Mouse (Mus musculus) naive thymus-derived CD4-positive, alpha-beta T cell, adult 5 months (primary cell): ENCODE results near the gene Olfr1156. TPM values are rescaled to one million over a fixed set of nuclear protein-coding genes. Genes with fewer than 3 reads are reported as not detected.

Source experiments
- polyA plus RNA-seq: library from polyadenylated mRNA; unstranded; fragments of 100-300 nt; shearing (Covaris generic); gene quantifications from one replicate; pipeline ENCODE4 v1.2.1, GENCODE M21; 2017

Olfr1156 gene
- polyA plus RNA-seq: 0.17 TPM

GRCm38 (mm10) chr2:87953000-87953399, at the start of gene Olfr1156:
Olfr1156 (minus strand) TSS chr2:87953100.

GRCm38 (mm10) chr2:87989813-87990212, 36.9 kb upstream of the Olfr1156 start, which contains the start of gene Olfr1158:
Olfr1158 (plus strand) TSS chr2:87990113.

GRCm38 (mm10) chr2:87974563-87974962, 21.7 kb upstream of the Olfr1156 start, which contains the start of gene Olfr74:
Olfr74 (minus strand) TSS chr2:87974663.

GRCm38 (mm10) chr2:87968199-87968598, 15.3 kb upstream of the Olfr1156 start, which contains the start of gene Olfr1157:
Olfr1157 (minus strand) TSS chr2:87968299.

GRCm38 (mm10) chr2:87945037-87945436, 7.9 kb downstream of the Olfr1156 start, which contains the start of gene Olfr1155:
Olfr1155 (minus strand) TSS chr2:87945137.

GRCm38 (mm10) chr2:87905066-87905465, 47.8 kb downstream of the Olfr1156 start, which contains the start of gene Olfr1154:
Olfr1154 (minus strand) TSS chr2:87905166.

Other genes starting within 250 kb of the Olfr1156 start
- not detected for gene Olfr1137, start 239.9 kb downstream of the Olfr1156 start, polyA plus RNA-seq
- not detected for gene Olfr1138, start 213.1 kb downstream of the Olfr1156 start, polyA plus RNA-seq
- not detected for gene Olfr1140, start 209.3 kb downstream of the Olfr1156 start, polyA plus RNA-seq
- not detected for gene Olfr1141, start 199.1 kb downstream of the Olfr1156 start, polyA plus RNA-seq
- gene Olfr152, start 173.6 kb downstream of the Olfr1156 start, polyA plus RNA-seq: not detected
- gene Olfr1143, start 152.5 kb downstream of the Olfr1156 start, polyA plus RNA-seq: not detected
- gene Olfr1145, start 143.3 kb downstream of the Olfr1156 start, polyA plus RNA-seq: not detected
- gene Olfr1148, start 122.6 kb downstream of the Olfr1156 start, polyA plus RNA-seq: not detected
- gene Olfr1150-ps1, start 109.1 kb downstream of the Olfr1156 start, polyA plus RNA-seq: not detected
- gene Olfr1151, start 97.2 kb downstream of the Olfr1156 start, polyA plus RNA-seq: 0.39 TPM
- gene Olfr1152, start 86.6 kb downstream of the Olfr1156 start, polyA plus RNA-seq: 0.07 TPM
- gene Olfr1153, start 58.1 kb downstream of the Olfr1156 start, polyA plus RNA-seq: not detected
- gene Olfr1154, start 47.9 kb downstream of the Olfr1156 start, polyA plus RNA-seq: not detected
- not detected for gene Olfr1155, start 8.0 kb downstream of the Olfr1156 start, polyA plus RNA-seq
- gene Olfr1157, start 15.2 kb upstream of the Olfr1156 start, polyA plus RNA-seq: not detected
- not detected for gene Olfr74, start 21.6 kb upstream of the Olfr1156 start, polyA plus RNA-seq
- gene Olfr1158, start 37.0 kb upstream of the Olfr1156 start, polyA plus RNA-seq: not detected
- 0.05 TPM for gene Olfr1160, start 55.2 kb upstream of the Olfr1156 start, polyA plus RNA-seq
- gene Olfr1161, start 69.7 kb upstream of the Olfr1156 start, polyA plus RNA-seq: not detected
- not detected for gene Olfr73, start 84.6 kb upstream of the Olfr1156 start, polyA plus RNA-seq
- gene Olfr1162, start 98.0 kb upstream of the Olfr1156 start, polyA plus RNA-seq: not detected
- not detected for gene Olfr1163, start 118.7 kb upstream of the Olfr1156 start, polyA plus RNA-seq
- gene Olfr1164, start 140.9 kb upstream of the Olfr1156 start, polyA plus RNA-seq: not detected
- gene Olfr1166, start 175.2 kb upstream of the Olfr1156 start, polyA plus RNA-seq: not detected
- gene Olfr1167, start 202.1 kb upstream of the Olfr1156 start, polyA plus RNA-seq: 0.10 TPM
- not detected for gene Olfr1168, start 228.8 kb upstream of the Olfr1156 start, polyA plus RNA-seq